1 mouse cellular context compared by ENCODE assay signal in the genomic region with DNA sequence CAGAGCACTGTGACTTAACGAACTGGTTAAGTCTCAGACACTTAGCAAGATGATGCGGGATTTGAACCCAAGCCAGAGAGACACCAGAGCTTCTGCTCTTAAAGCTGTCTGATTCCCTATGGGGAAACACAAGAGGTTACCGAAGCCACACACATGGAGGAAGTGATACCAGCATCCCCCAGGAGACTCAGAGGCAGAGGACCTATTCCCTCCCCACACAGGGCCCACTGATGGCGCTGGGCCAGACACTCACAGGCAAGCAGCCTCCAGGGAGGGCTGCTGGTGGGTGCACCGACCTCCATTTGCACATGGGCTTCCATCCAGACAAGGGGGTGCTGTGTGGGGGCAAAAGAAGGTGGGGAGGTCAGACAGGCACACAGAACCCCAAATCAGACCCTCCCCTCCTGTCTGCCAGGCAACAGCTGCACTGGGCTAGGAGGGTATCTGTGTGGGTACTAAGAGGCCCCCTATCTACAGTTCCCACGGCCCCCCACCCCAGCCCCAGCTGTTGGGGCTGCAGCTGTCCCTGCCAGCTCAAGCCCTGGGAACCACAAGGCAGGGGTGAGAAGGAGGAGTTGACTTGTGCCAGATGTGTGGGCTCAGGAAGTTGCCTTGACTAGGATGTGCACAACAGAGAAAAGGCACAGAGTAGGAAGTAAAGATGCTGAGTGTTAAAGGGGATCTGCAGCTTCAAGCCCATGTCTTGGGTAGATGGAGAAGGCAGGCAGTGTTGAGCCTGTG.
A peak's percentile ranks its signal among the peaks of the same experiment; 100 is the strongest.
TF ChIP-seq lines count a peak whose summit lies in the region.

No protein-coding gene starts in this region.

TF ChIP-seq in CH12.LX, 34 proteins besides CTCF, POLR2A, EP300 and RAD21 (continued from another document):
- TF ChIP-seq MAX (IDR thresholded peaks at IDR 0.05; ENCODE audit: low read length), result peak; percentile 53
- TF ChIP-seq ETS1 (conservative IDR thresholded peaks at IDR 0.05; ENCODE audit: low read depth, low read length), result peak; percentile 63
- peak; percentile 68 for TF ChIP-seq BHLHE40 (IDR thresholded peaks at IDR 0.05; ENCODE audit: low read depth, low read length)
- TF ChIP-seq JUN (IDR thresholded peaks at IDR 0.05; ENCODE audit: insufficient read depth, low read depth, low read length), result no peak
- peak; percentile 52; the same call in 1 of the 2 replicates for TF ChIP-seq MYC (IDR thresholded peaks at IDR 0.05; ENCODE audit: low read depth, low read length)
- peak; percentile 61 for TF ChIP-seq TCF12 (IDR thresholded peaks at IDR 0.05; ENCODE audit: low read depth, low read length)
- no peak for TF ChIP-seq ZC3H11A (IDR thresholded peaks at IDR 0.05; ENCODE audit: low read depth, low read length)
- TF ChIP-seq SMC3 (IDR thresholded peaks at IDR 0.05; ENCODE audit: low read depth, low read length), result peak; percentile 17; the same call in 1 of the 2 replicates
- TF ChIP-seq USF2 (conservative IDR thresholded peaks at IDR 0.05; ENCODE audit: low read depth, low read length), result no peak
- no peak for TF ChIP-seq USF1 (IDR thresholded peaks at IDR 0.05; ENCODE audit: low read depth, low read length)
- 0 out of 2 replicates have a peak, but pooled peaks have one; percentile 47 for TF ChIP-seq UBTF (IDR thresholded peaks at IDR 0.05; ENCODE audit: low read depth, low read length)
- TF ChIP-seq ELF1 (IDR thresholded peaks at IDR 0.05; ENCODE audit: low read depth, low read length), result peak; percentile 36; the same call in 1 of the 2 replicates
- peak; percentile 84 for TF ChIP-seq MEF2A (IDR thresholded peaks at IDR 0.05; ENCODE audit: borderline replicate concordance, low read depth, low read length)
- peak; percentile 77; the same call in 1 of the 2 replicates for TF ChIP-seq MAFK (IDR thresholded peaks at IDR 0.05; ENCODE audit: insufficient replicate concordance, low read length)
- TF ChIP-seq KAT2A (IDR thresholded peaks at IDR 0.05; ENCODE audit: insufficient replicate concordance, low read length), result 0 out of 2 replicates have a peak, but pooled peaks have one; percentile 71
- peak; percentile 41 for TF ChIP-seq JUND (conservative IDR thresholded peaks at IDR 0.05; ENCODE audit: low read depth, low read length)
- TF ChIP-seq POLR2AphosphoS2 (IDR thresholded peaks at IDR 0.05; ENCODE audit: low read depth, low read length), result no peak
- TF ChIP-seq GABPA (IDR thresholded peaks at IDR 0.05; ENCODE audit: insufficient replicate concordance, low read depth, low read length), result no peak
- TF ChIP-seq CHD2 (IDR thresholded peaks at IDR 0.05; ENCODE audit: low read length), result peak; percentile 68
- 0 out of 2 replicates have a peak, but pooled peaks have one; percentile 25 for TF ChIP-seq MXI1 (IDR thresholded peaks at IDR 0.05; ENCODE audit: low read depth, low read length)
- peak; percentile 91 for TF ChIP-seq RCOR1 (conservative IDR thresholded peaks at IDR 0.05; ENCODE audit: low read depth, low read length)
- no peak for TF ChIP-seq ZKSCAN1 (IDR thresholded peaks at IDR 0.05; ENCODE audit: borderline replicate concordance, low read depth, low read length)
- no peak for TF ChIP-seq NRF1 (IDR thresholded peaks at IDR 0.05; ENCODE audit: low read depth, low read length)
- TF ChIP-seq NELFE (IDR thresholded peaks at IDR 0.05; ENCODE audit: low read depth, low read length), result no peak
- TF ChIP-seq IRF4 (IDR thresholded peaks at IDR 0.05; ENCODE audit: low read depth, low read length), result peak; percentile 98
